Mouse (Mus musculus) brain, embryonic 14.5 days (tissue): ENCODE measurements at regions not wholly inside any gene's neighbourhood (a gene's known extent, or its start where the extent isn't known, plus 50 kb on each side); places are given as distances from the start of the nearest gene placed in this dataset.

Experiments
- CTCF ChIP-seq: fragments of 200-500 bp; IDR thresholded peaks from 2 replicates; pipeline ENCODE4 v1.5.1; 2012; ENCODE audit warnings: inconsistent platforms, mild to moderate bottlenecking, moderate library complexity, borderline replicate concordance; ENCODE audit not compliant: insufficient read depth, insufficient read length; ENCODE audit errors: extremely low read depth
- POLR2A ChIP-seq: fragments of 200-500 bp; IDR thresholded peaks from 2 replicates; pipeline ENCODE4 v1.6.1; 2012; ENCODE audit warnings: mild to moderate bottlenecking, inconsistent platforms, borderline replicate concordance; ENCODE audit not compliant: poor library complexity, insufficient read depth, insufficient read length, severe bottlenecking; ENCODE audit errors: extremely low read depth

- no peak for TF ChIP-seq CTCF
- TF ChIP-seq POLR2A: no peak
Measured at GRCm38 (mm10) chr2:159930744-159931143, 403.2 kb downstream of the Gm826 start.
